Mouse (Mus musculus) retina, adult 2 months (tissue): ENCODE results near the gene Nom1.

Experiments
- DNase-seq: peaks from one replicate; pipeline ENCODE4 v3.0.0-alpha.2; 2012; ENCODE audit warnings: low read depth, low spot score

Gene Nom1

DNA sequence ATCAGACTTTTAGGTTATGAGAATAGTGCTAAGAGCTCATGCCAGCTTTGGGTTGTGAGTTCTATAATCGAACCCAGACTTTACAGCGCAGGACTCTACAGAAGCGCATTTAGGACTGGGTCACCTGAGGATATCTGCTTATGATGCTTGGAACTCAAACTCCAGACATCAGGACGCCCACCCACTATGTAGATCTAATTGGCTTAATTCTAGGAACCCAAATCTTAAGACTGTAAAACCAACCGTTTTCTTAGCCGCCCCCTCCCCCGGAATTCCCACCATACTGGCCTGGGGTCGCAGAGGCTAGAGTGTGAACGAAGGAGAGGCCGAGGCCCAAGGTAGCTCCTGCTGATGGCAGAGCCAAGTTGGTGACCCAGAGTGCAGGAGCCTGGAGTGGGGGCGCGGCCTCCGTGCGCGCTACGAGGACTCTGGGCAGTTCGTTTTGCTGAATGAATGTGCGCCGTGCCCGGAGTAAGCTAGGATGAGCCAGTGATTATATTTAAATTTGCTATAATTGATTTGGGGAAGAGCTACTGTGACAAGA lies 36.5 kb downstream of the Nom1 start:
- no peak for DNase-seq

DNA sequence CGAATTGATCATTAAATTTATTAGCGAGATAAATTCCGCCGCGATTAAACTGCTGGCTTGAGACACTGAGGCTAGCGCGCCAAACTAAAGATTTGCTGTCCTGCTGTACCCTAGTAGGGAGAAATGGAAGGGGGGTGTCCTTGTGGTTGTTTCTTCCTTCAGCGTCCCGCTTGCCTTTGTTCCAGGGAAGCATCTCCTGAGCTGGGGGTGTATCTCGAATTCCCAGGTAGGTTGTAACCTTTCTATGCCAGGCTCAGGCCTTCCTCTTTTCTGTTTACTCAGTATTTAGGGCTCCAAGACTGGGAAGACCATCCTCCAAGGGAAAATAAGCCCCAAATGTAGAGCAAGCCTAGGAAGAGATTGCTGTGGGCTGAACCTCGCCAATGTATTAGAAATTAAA lies 36.9 kb downstream of the Nom1 start:
- no peak for DNase-seq

DNA sequence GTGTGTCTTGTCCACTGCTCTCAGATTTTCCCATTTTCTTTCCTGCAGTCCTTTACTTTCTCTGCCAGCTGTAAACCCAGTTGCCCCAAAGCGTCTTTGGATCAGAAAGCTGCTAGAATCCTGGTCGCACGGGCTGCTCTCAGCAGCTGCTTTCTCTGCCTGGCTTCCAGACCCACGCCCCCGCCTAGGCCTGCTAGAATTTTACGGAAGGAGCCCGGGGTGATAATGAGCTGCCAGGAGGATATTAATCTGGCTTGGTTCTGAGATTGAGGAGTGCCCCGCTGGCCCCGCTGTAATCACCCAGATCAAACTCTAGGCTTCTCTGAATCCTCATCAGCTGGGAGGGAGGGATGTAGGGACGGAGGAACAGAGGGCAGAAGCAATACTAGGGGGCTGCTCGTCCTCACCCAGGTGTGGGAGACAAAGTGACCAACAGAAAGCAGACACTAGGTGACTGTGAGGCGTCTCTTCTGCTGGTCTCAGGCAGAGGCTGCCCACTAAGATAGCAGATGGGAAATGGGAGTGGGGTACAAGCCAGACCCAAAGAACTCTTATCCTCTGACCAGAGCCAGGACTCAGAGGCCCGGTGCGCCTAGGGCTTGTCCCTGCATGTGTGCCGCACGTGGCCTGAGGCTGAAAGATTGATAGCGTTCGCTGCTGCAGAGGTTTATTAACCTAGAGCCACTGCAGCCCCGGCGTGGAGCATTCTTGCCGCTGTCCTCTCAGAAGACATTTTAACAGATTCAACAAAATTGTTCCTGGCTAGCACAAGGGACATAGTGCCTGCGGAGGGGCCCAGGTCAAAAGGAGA lies 37.6 kb downstream of the Nom1 start:
- no peak for DNase-seq

DNA sequence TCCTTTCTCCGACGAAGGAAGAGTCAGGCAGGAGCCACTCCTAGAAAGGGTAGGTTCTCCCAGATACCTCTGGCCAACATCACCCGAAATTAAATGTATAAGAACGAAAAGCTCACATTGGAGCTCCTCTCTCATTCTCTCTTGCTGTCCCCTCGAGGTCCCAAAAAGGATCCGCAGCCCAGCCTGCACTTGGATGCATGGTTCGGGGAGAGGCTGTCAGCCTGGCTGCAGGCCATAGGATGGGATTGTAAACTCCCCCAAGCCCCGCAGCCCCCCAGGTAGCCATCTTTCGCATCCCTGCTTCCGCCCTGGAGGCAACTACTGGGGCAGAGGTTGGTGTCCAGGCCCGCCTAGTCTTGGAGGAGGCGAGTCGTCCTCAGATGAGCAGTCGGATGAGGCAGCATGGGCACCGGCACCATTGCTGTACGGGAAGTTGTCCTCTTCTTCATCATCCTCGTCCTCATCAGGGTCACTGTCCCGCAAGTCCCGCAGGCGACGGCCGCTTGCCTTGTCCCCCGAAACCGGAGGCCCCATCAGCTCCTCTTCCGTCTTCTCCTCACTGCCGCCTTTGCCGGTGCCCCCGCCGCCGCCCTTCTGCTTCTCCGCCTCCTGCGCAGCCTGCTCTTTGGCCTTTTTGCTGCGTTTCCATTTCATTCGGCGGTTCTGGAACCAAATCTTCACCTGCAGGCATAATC lies 39.2 kb downstream of the Nom1 start:
- no peak for DNase-seq

GRCm38 (mm10) chr5:29474246-29474960 lies 39.9 kb downstream of the Nom1 start:
- no peak for DNase-seq

GRCm38 (mm10) chr5:29475041-29475440 lies 40.6 kb downstream of the Nom1 start:
- DNase-seq = no peak

DNA sequence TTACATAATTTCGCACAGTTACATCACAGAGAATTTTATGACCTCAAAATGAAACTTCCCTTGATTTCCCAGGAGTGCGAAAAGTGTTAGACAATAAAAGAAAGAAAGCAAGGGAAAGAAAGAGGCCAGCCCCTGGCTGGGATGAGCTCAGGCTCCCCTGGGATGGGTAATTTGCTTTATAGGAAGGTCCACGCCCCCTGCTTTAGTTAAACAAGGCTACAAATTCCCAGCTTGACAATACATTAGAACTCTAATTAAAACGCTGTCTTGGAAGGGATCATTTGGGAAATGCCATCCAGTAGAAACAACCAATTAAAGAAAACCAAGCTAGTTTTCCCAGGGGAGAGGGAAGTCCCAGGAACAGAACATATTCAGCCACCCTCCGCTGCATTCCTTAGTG lies 41.1 kb downstream of the Nom1 start:
- DNase-seq = no peak

- DNase-seq = no peak
These were observed 41.6 kb downstream of the Nom1 start for GRCm38 (mm10) chr5:29476021-29476420.

GRCm38 (mm10) chr5:29477474-29478207 lies 43.2 kb downstream of the Nom1 start:
- DNase-seq = no peak

GRCm38 (mm10) chr5:29478208-29479197 lies 44.0 kb downstream of the Nom1 start, which contains the start of gene Mnx1:
Gene Mnx1, minus strand, starts transcription at chr5:29478470.
- no peak for DNase-seq

- DNase-seq = no peak
These were observed 44.7 kb downstream of the Nom1 start for GRCm38 (mm10) chr5:29479198-29479593.

- DNase-seq = no peak
These were observed 49.3 kb downstream of the Nom1 start for GRCm38 (mm10) chr5:29483801-29484200.

DNA sequence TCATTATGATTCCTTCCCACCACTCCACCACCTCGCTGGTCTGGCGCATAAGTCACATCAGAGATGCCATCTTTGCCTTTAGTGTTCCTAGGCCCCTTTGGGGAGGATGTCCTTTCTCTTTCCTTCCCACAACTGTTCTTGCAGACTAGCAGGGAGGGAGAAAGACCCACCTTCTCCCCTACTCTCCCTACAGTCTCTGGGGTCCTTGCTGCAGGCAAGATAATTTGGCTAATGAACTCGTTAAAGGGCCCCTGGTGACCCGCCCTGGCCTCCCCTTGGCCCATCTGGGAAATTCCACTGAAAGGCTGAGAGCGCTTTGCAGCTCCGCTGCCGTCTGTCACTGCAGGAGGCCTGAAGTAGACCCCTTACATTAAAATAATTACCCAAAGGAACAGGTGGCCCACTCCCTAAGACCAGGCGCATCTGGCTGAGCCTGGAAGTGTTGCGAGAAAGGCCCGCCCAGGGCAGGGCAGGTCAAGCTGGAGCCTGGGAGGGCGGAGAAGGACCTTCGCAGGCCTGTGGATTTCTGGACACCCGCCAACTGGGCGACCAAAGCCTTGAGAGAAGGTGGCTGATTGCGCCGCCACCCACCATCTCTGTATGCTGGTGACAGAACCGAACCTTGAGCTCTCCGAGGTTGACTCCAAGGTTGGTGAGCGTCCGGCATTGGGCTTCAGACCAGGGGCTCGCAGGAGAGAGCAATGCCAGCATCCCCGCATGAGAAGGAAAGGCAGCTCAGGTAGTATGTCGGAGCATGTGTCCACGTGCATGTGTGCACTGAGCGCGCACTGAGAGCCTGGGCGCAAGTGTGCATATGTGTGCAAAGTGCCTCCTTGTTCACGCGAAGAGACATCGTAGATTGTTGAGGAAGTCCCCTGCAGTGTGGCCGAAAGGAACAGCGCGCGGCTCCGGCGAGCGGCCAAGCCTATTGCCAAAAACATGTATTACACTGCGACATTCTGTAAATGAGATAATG lies 50.8 kb downstream of the Nom1 start:
- DNase-seq = no peak

DNA sequence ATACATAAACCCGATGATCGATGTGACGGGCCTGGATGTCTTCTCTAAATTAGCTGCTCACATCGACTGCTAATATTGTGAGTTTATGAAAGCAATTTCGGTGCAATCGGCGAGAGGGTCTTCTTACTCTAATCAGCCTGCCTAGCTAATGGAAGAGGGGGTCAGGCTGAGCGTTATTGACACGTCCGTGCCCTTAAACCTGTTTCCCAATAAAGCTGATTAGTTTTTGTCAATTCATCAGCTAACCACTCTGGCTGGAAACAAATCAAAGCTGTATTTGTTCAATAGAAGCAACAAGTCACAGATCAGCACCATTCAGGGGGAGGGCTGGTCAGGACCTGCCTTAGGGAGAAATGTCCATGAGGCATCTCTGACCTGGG lies 51.5 kb downstream of the Nom1 start:
- DNase-seq = no peak

- no peak for DNase-seq
These were observed 52.9 kb downstream of the Nom1 start for GRCm38 (mm10) chr5:29487321-29487720.

DNA sequence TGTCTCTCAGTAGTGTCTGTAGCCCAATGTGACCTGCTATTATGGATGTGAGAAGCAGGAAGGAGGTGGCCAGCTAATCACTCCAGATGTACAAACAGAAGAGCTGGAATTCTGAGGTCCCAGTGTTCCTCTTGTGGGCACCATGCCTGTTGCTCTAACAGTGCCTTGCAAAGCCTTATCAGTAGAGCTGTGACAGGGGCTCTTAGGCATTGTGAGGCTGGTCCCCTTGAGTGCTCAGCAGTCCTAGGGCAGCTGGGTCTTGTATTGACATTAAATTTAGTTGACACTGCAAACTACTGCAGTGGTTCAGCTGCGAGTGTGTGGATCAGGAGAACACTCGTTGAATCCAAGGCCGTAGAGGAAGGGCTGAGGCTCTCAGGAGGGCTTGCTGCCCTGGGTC lies 72.5 kb downstream of the Nom1 start:
- no peak for DNase-seq
